Mouse (Mus musculus): Measurements from ENCODE around the gene Oxtr.

The Oxtr gene

DNA sequence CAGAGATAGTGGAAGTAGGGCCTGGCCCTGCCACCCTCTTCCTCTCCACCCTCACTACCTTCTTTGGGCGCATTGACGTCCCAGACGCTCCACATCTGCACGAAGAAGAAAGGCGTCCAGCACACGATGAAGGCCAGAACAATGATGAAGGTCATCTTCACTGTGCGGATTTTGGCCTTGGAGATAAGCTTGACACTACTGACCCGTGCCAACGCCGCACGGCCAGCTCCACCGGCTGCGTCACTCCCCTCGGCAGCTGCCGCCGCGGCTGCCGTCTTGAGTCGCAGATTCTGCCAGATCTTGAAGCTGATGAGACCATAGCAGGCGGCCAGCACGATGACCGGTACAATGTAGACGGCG lies 942 bp downstream of the Oxtr start:
- no peak for DNase-seq (ENCODE audit: low spot score)

GRCm38 (mm10) chr6:112487993-112488392 lies 1.8 kb downstream of the Oxtr start:
- DNase-seq (ENCODE audit: low spot score), result no peak

GRCm38 (mm10) chr6:112484316-112484715 lies 5.4 kb downstream of the Oxtr start:
- DNase-seq (ENCODE audit: low spot score), result peak; percentile 54

- peak; percentile 44 for DNase-seq (ENCODE audit: low spot score)
Observed at GRCm38 (mm10) chr6:112479861-112480260, 9.9 kb downstream of the Oxtr start.

DNA sequence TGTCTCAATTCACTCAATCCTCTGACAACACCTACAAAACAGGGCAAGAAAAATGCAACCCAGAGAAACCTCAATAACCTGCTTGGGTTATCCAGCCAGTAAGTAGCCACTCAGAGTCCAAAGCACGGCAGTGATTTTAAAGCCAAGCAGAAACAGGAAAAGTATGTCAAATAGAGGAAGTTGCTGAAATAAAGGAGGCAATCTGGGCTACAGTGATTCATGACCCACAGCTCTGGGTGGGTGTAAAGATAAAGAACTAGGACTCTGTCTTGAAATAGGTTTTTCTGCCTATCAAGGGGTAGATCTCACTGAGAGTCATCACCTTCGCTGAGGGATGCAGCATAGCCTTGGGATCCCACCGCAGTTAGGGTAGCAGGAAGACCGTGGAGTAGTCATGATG lies 18.1 kb downstream of the Oxtr start:
- DNase-seq (ENCODE audit: low spot score), result no peak

DNA sequence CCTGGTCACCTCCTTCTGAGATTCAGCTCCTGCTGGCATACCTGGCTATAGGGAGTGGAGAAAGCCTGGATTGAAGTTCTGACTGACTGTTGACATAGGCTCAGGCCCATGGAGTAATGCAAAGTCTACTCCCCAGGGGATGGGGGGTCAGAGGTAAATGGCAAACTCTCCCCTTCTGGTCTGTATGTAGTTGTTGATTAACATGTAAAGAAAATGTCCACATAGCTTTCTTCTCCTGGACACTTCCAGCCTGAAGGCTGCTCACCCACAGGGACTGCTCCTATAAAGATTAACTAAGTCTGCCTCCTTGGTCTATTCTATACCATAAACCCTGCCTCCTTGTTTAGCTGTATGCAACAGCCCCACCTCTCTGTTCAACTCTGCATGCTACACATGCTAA lies 23.7 kb downstream of the Oxtr start:
- DNase-seq (ENCODE audit: low spot score), result no peak

DNA sequence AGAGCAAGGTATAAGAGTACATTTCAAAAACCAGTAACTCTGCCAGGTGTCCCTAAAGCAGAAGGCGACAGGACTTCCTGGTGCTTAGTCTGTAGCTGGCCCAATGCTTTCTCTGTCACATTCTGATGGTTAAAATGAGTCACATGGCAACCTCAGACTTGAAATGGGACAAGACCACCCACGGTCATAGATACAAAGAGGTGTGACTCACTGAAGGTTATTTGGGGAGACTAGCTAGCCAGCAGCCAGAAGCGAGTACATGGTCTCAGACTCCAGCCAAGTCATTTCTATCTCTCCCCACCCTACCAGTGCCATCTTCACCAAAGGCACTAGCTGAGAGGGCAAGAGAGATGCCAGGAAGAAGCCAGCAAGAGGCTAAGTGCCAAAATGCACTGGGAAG lies 24.3 kb downstream of the Oxtr start:
- DNase-seq (ENCODE audit: low spot score), result no peak

GRCm38 (mm10) chr6:112463331-112463730 lies 26.4 kb downstream of the Oxtr start:
- DNase-seq (ENCODE audit: low spot score), result no peak

DNA sequence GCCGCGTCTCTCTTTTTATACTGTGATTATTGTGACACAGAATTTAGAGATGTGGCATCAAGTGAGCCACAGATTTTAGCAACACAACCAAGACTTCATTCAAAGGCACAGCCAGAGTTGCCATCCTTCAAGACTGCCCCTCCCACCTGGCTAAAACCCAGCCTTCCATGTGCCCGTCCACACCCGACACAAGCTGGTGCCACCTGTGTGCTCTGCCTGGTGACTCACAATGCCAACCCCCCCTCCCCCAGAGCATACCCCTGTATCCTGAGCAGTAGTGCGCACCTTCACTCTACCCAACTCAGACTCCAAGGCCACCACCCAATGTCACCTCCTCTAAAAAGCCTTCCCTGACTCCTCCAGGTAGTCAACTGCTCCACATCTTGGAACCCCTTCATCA lies 28.3 kb downstream of the Oxtr start:
- DNase-seq (ENCODE audit: low spot score), result no peak

- DNase-seq (ENCODE audit: low spot score), result no peak
Observed at GRCm38 (mm10) chr6:112459341-112459749, 30.4 kb downstream of the Oxtr start, which contains the start of gene Cav3. Gene Cav3 (plus strand): TSS chr6:112459505.

- DNase-seq (ENCODE audit: low spot score), result no peak
Observed at GRCm38 (mm10) chr6:112445675-112446074, 44.1 kb downstream of the Oxtr start.

DNA sequence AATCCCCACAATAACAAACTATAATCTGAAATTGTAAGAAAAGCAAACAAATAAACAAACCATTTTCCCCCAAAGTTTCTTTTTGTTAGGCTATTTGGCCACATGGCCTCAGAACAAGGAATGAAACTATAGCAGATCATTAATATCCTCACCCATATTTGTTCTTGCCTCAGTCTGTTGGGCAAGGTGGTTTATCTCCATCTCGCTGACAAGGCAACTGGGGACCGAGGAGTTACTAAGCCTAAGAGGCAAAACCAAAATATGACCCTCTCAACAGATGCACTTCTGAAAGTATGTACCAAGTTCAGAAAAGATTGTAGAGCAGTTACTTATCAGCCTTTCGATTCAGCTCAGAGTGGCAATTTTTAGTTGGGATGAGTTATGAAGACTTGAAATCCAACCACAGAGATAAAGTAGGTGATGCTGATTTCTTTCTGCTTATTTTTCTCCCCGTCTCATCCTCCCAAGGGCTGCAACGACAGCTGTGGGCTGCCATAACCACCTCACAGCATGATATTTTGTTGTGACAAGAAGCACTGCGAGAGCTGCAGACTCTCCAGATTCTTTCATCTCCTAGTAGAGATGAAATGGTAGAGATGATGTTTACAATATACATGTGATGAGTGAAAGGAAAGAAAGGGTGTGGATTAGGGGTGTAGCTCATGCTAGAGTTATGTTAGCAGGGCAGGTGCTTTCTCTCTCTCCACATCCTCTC lies 63.6 kb downstream of the Oxtr start:
- DNase-seq (ENCODE audit: low spot score), result no peak

DNA sequence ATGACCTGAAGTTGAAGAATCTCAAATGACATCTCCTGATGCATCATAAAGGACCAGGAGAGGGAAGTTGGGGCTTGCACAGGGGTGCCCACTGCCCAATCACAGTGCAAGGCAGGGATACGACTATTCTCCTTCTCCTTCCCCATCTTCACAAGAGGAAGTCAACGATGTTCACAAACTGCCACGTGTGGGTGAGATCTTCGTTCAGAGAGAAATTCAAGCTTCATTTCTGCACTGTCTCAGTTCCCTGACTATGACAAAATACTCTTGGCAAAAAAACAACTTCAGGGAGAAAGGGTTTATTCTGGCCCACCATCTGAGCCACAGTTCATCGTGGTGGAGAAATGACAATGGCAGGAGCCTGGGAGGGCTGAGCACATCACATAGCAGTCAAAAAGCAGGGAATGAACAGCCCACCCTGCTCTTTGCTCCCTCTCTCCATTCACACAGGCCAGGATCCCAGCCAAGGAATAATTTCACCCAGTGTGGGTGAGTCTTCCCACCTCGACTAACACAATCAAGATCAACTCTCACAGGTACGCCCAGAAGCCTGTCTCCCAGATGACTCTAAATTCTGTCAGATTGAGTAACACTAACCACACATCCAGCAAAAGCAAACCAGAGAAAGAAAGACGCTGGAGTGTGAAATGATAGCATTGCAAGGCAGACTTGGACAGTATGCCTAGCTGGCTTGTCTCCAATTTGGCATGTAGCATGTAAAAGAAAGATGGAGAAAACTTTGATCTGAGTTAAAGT lies 65.8 kb downstream of the Oxtr start:
- no peak for DNase-seq (ENCODE audit: low spot score)

Data from embryo, embryonic 10.5 days (tissue).